Mouse (Mus musculus): ENCODE measurements around the gene Fam189a1. TPM values are rescaled to one million over a fixed set of nuclear protein-coding genes. Genes with fewer than 3 reads are reported as not detected.

The Fam189a1 gene
- polyA plus RNA-seq, 1 experiment from 2014 or later = 0.66 TPM

DNA sequence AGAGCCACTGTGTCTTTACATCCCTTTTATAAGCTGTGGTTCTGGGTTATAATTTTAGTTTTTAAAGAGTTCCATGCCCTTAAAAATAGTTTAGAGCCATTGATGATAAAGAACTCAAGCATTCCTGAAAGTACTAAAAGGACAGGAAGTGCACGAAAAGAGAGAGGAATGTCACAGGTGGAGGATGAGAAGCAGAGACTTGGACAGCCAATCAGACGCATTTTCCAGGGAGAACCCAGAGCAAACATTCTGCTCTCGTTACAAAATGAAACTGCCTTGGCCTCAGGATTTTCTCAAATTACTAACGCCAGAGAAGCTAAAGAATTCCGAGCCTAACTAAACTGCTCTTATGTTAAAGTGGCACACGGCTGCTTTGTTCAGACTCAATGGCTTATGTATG, 197.3 kb downstream of the Fam189a1 start:
- no peaks in the 10 kb centered on the region for H3K36me3 ChIP-seq (ENCODE audit: control insufficient read depth, insufficient read depth)
- H3K4me2 ChIP-seq (replicated peaks; ENCODE audit: low read depth) = peak overlapping the region; percentile 37
- H3K4me1 ChIP-seq (replicated peaks; ENCODE audit: control insufficient read depth, insufficient read depth, low read length) = no peaks in the 10 kb centered on the region
- no peaks in the 10 kb centered on the region for H3K27me3 ChIP-seq (replicated peaks; ENCODE audit: control insufficient read depth, insufficient read depth, low read length)
- 20% methylated on average over 6 of the region's 6 CpGs for WGBS
- H3K27ac ChIP-seq (ENCODE audit: low read depth, low read length) = no peak overlapping the region
- H3K4me3 ChIP-seq (ENCODE audit: low read depth, low read length) = no peak overlapping the region
- ATAC-seq = no peak
- no peak overlapping the region for H3K9ac ChIP-seq (ENCODE audit: low read depth, low read length)
- H3K9me3 ChIP-seq (ENCODE audit: control insufficient read depth) = no peaks in the 10 kb centered on the region
- TF ChIP-seq CTCF (IDR thresholded peaks at IDR 0.05; ENCODE audit: low read depth) = no peak

DNA sequence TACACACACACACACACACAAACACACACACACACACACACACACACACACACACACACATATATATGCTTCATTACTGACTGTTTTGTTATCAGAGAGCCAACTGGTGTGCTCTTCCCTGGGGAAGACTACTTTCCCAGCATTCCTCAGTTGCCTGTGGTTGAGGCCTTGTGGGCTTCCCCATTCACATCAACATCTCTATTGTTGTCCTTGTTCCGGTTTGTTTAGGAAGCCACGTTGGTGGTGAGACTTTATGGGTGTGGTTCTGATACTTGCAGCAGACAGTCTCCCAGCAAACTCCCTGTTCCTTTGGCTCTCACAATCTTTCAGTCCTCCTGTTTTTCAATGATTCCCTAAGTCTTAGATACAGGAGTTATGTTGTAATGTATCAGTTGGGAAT, 204.2 kb downstream of the Fam189a1 start:
- Histone ChIP-seq H3K9ac (ENCODE audit: low read depth, low read length) (no peak overlapping the region), H3K27me3 (replicated peaks; ENCODE audit: control insufficient read depth, insufficient read depth, low read length) (no peaks in the 10 kb centered on the region), H3K4me2 (replicated peaks; ENCODE audit: low read depth) (no peak overlapping the region), H3K36me3 (ENCODE audit: control insufficient read depth, insufficient read depth) (no peaks in the 10 kb centered on the region), H3K4me3 (ENCODE audit: low read depth, low read length) (no peak overlapping the region), H3K4me1 (replicated peaks; ENCODE audit: control insufficient read depth, insufficient read depth, low read length) (no peaks in the 10 kb centered on the region), H3K9me3 (ENCODE audit: control insufficient read depth) (no peaks in the 10 kb centered on the region), H3K27ac (ENCODE audit: low read depth, low read length) (no peak overlapping the region)
- 51% methylated on average over 2 of the region's 2 CpGs for whole genome bisulfite sequencing
- TF ChIP-seq CTCF (IDR thresholded peaks at IDR 0.05; ENCODE audit: low read depth) = no peak
- no peak for ATAC-seq

DNA sequence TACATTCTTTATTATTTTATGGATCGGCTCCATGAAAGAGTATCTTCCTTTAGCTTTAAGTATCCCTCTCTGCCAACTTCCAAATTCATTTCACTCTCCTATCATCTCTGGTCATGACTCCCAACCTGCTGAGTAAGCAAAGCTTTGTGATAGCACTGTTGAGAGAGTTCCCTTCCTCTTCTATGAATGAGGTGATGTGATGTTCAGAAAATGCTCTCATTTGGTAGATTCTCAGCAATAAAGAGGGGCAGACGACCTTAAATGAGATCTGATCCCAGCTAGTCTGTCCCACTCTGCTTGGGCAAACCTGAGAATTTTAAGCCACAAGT, 205.6 kb downstream of the Fam189a1 start:
- Histone ChIP-seq H3K9ac (ENCODE audit: low read depth, low read length) (no peak overlapping the region), H3K4me3 (ENCODE audit: low read depth, low read length) (no peak overlapping the region), H3K36me3 (ENCODE audit: control insufficient read depth, insufficient read depth) (no peaks in the 10 kb centered on the region), H3K27me3 (replicated peaks; ENCODE audit: control insufficient read depth, insufficient read depth, low read length) (no peaks in the 10 kb centered on the region; the same call in 1 of the 2 replicates), H3K27ac (ENCODE audit: low read depth, low read length) (no peak overlapping the region), H3K9me3 (ENCODE audit: control insufficient read depth) (no peaks in the 10 kb centered on the region), H3K4me2 (replicated peaks; ENCODE audit: low read depth) (no peak overlapping the region), H3K4me1 (replicated peaks; ENCODE audit: control insufficient read depth, insufficient read depth, low read length) (no peaks in the 10 kb centered on the region)
- no peak for ATAC-seq
- WGBS = 56% methylated on average over 2 of the region's 2 CpGs
- TF ChIP-seq CTCF (IDR thresholded peaks at IDR 0.05; ENCODE audit: low read depth) = no peak

DNA sequence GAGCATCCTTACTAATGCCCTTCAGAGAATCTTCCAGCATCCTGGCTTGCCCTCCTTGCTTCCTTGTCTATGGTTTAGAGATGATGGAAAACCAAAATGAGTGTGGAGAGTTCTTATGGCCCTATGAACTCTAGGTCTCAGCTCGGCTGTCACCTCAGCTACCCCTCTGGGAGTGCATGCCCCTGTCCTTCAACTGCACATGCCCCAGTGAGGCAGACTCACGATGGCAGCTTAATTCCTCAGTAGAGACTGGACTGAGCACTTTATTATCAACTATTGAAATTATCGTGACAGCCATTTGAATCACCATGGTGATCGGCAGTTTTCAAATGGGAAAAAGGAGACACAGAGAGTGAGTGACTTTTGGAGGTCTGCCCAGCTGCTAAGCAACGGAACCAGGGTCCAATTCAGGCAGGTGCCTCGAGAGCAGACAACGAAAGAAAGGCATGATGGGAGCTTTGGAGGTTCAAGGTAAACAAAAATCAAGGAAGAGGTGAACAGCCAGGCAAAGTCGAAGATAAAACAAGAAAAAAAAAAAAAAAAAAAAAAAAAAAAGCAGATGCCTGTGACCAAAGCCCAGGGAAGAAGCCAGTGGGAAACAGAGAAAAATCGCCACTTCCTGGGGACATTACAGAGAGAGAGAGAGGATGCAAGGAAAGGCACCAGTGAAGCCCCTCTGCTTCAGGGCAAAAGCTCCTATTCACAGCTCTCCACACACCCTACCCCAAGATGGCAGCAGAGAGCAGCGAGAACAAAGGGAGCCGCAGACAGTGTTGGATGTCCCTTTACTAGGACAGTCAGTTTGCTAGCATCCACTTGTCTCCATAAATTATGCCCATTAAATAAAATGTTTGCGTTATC, 206.2 kb downstream of the Fam189a1 start:
- H3K9ac ChIP-seq (ENCODE audit: low read depth, low read length) = no peak overlapping the region
- no peaks in the 10 kb centered on the region for H3K9me3 ChIP-seq (ENCODE audit: control insufficient read depth)
- TF ChIP-seq CTCF (IDR thresholded peaks at IDR 0.05; ENCODE audit: low read depth) = peak; percentile 82
- H3K27me3 ChIP-seq (replicated peaks; ENCODE audit: control insufficient read depth, insufficient read depth, low read length) = no peaks in the 10 kb centered on the region; the same call in 1 of the 2 replicates
- no peaks in the 10 kb centered on the region for H3K4me1 ChIP-seq (replicated peaks; ENCODE audit: control insufficient read depth, insufficient read depth, low read length)
- H3K27ac ChIP-seq (ENCODE audit: low read depth, low read length) = no peak overlapping the region
- H3K4me2 ChIP-seq (replicated peaks; ENCODE audit: low read depth) = no peak overlapping the region
- no peak for ATAC-seq
- no peaks in the 10 kb centered on the region for H3K36me3 ChIP-seq (ENCODE audit: control insufficient read depth, insufficient read depth)
- no peak overlapping the region for H3K4me3 ChIP-seq (ENCODE audit: low read depth, low read length)
- 34% methylated on average over 12 of the region's 12 CpGs for WGBS

DNA sequence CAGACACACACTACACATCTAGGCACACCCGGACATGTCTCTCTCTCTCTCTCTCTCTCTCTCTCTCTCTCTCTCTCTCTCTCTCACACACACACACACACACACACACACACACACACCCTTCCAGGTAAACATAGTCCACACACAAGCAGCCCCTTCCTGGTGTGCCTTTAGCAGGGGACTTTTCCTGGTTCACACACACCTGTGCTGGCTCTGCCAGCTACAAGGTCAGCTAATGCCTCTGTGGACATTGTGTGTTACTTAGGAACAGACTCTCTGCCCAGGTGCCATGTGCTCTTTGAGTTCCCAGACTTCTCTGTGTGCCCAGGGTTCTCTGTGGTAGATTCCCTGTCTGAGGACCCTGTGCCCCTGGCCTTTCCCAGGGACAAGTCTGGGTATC, 206.9 kb downstream of the Fam189a1 start:
- Histone ChIP-seq H3K4me1 (replicated peaks; ENCODE audit: control insufficient read depth, insufficient read depth, low read length) (no peaks in the 10 kb centered on the region), H3K36me3 (ENCODE audit: control insufficient read depth, insufficient read depth) (no peaks in the 10 kb centered on the region), H3K9me3 (ENCODE audit: control insufficient read depth) (no peaks in the 10 kb centered on the region), H3K27me3 (replicated peaks; ENCODE audit: control insufficient read depth, insufficient read depth, low read length) (no peaks in the 10 kb centered on the region; the same call in 1 of the 2 replicates), H3K9ac (ENCODE audit: low read depth, low read length) (no peak overlapping the region), H3K27ac (ENCODE audit: low read depth, low read length) (no peak overlapping the region), H3K4me3 (ENCODE audit: low read depth, low read length) (no peak overlapping the region), H3K4me2 (replicated peaks; ENCODE audit: low read depth) (no peak overlapping the region)
- TF ChIP-seq CTCF (IDR thresholded peaks at IDR 0.05; ENCODE audit: low read depth) = no peak
- WGBS = 60% methylated on average over 1 of the region's 1 CpGs
- ATAC-seq = no peak

DNA sequence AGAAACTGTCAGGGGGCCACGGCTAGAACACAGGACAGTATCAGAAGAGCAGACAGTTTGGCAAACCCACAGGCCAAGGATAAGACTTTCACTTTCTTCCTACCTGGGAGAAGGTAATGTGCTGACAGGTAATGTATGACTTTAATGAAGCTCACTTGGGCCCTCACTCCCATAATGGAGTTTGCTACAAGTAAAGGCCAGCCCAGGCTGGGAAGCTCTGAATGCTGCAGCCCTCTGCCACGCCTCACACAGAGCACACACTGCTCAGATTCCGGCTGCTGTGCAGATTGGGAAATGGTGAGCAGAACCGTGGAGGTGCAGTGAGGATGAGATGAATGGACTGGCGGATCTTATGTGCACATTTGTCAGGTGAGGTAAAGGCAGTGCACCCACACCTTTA, 211.7 kb downstream of the Fam189a1 start:
- no peak overlapping the region for H3K4me2 ChIP-seq (replicated peaks; ENCODE audit: low read depth)
- WGBS = 63% methylated on average over 5 of the region's 5 CpGs
- no peaks in the 10 kb centered on the region for H3K4me1 ChIP-seq (replicated peaks; ENCODE audit: control insufficient read depth, insufficient read depth, low read length)
- no peak overlapping the region for H3K4me3 ChIP-seq (ENCODE audit: low read depth, low read length)
- no peak for ATAC-seq
- no peaks in the 10 kb centered on the region; the same call in 1 of the 2 replicates for H3K27me3 ChIP-seq (replicated peaks; ENCODE audit: control insufficient read depth, insufficient read depth, low read length)
- no peak overlapping the region for H3K27ac ChIP-seq (ENCODE audit: low read depth, low read length)
- no peaks in the 10 kb centered on the region for H3K36me3 ChIP-seq (ENCODE audit: control insufficient read depth, insufficient read depth)
- TF ChIP-seq CTCF (IDR thresholded peaks at IDR 0.05; ENCODE audit: low read depth) = no peak
- no peak overlapping the region for H3K9ac ChIP-seq (ENCODE audit: low read depth, low read length)
- H3K9me3 ChIP-seq (ENCODE audit: control insufficient read depth) = no peaks in the 10 kb centered on the region
